Mouse (Mus musculus) megakaryocyte, embryonic 14.5 days (primary cell): ENCODE results near the gene Slc7a10.

Source experiments
- FLI1 ChIP-seq: IDR thresholded peaks from 2 replicates; pipeline ENCODE4 v1.6.1; 2012; ENCODE audit warnings: low read length, inconsistent platforms, mixed read lengths
- GATA1 ChIP-seq: IDR thresholded peaks from 3 replicates; pipeline ENCODE4 v1.6.1; 2012; ENCODE audit warnings: mixed read lengths, low read length, inconsistent platforms, borderline replicate concordance

DNA sequence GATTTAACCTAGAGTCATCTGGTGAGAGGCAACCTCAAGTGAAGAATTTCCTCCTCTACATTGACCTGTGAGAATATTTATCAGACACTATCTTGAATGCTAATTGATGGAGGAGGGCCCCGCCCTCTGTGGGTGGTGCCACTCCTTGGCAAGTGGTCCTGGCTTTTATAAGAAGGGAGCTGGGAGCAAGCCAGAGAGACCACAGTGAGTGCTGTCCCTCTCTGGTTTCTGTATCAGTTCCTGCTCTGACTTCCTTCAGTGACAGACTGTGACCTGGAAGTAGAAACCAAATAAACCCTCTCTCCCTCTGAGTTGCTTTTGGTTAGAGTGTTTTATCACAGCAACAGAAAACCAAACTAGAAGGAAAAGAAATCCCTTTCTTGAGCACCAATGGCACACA, 48.7 kb upstream of the Slc7a10 start:
- TF ChIP-seq GATA1 (no peak), FLI1 (no peak)
